Mouse (Mus musculus): ENCODE data around the gene Ksr1. TPM values are rescaled to one million over a fixed set of nuclear protein-coding genes. Genes with fewer than 3 reads are reported as not detected.

The Ksr1 gene
- polyA plus RNA-seq, 1 experiment from 2014 or later = 0.81 TPM

DNA sequence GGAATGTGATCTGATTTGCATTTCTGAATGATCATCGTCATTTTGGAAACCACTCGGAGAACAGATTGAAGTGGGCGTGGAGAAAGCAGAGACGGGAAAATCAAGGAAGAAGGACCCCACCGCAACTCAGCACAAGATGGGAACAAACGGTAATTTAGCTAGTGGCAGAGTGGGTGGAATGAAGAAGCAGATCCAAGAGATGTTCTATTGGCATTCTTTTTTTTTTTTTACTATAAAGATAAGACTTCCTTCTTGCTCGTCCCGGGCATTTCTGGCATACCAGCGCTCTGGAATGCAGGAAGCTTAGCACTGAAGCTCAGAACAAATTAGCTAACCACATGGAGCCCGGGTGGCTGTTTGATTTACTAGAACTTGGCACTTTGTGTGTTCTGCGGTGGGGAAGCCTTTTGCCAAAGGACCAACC, 63.2 kb downstream of the Ksr1 start:
- no peak for TF ChIP-seq CTCF (IDR thresholded peaks at IDR 0.05; ENCODE audit: low read depth)
- no peak for TF ChIP-seq EP300 (IDR thresholded peaks at IDR 0.05; ENCODE audit: low read depth)
- H3K36me3 ChIP-seq (replicated peaks; ENCODE audit: insufficient read depth, low read length) = no peaks in the 10 kb centered on the region
- H3K27ac ChIP-seq (ENCODE audit: low read depth) = peak overlapping the region; percentile 39; the same call in 1 of the 2 replicates
- no peak for DNase-seq
- peaks cover 37% of the 10 kb centered on the region for H3K4me1 ChIP-seq (ENCODE audit: insufficient read depth)
- no peak overlapping the region for H3K9ac ChIP-seq (replicated peaks)
- 55% methylated on average over 11 of the region's 11 CpGs for WGBS (ENCODE audit: insufficient replicate concordance)
- no peak overlapping the region for H3K4me2 ChIP-seq (ENCODE audit: low read depth, low read length)
- H3K27me3 ChIP-seq (ENCODE audit: insufficient read depth, low read length) = no peaks in the 10 kb centered on the region
- H3K4me3 ChIP-seq (ENCODE audit: low read depth, low read length) = no peak overlapping the region
- no peak for ATAC-seq
- H3K9me3 ChIP-seq (ENCODE audit: low read length) = no peaks in the 10 kb centered on the region

- H3K27ac ChIP-seq (ENCODE audit: low read depth) = peak overlapping the region; percentile 39; the same call in 1 of the 2 replicates
- no peaks in the 10 kb centered on the region for H3K27me3 ChIP-seq (ENCODE audit: insufficient read depth, low read length)
- H3K4me1 ChIP-seq (ENCODE audit: insufficient read depth) = peaks cover 22% of the 10 kb centered on the region
- no peak for ATAC-seq
- H3K4me3 ChIP-seq (ENCODE audit: low read depth, low read length) = no peak overlapping the region
- no peak overlapping the region for H3K4me2 ChIP-seq (ENCODE audit: low read depth, low read length)
- no peak overlapping the region for H3K9ac ChIP-seq (replicated peaks)
- no peaks in the 10 kb centered on the region for H3K9me3 ChIP-seq (ENCODE audit: low read length)
- 53% methylated on average over 16 of the region's 16 CpGs for WGBS (ENCODE audit: insufficient replicate concordance)
- no peak for TF ChIP-seq CTCF (IDR thresholded peaks at IDR 0.05; ENCODE audit: low read depth)
- no peak for TF ChIP-seq EP300 (IDR thresholded peaks at IDR 0.05; ENCODE audit: low read depth)
- no peak for DNase-seq
- no peaks in the 10 kb centered on the region for H3K36me3 ChIP-seq (replicated peaks; ENCODE audit: insufficient read depth, low read length)
Measured at GRCm38 (mm10) chr11:79080965-79081891, 65.0 kb downstream of the Ksr1 start.

GRCm38 (mm10) chr11:79080081-79080480, 66.1 kb downstream of the Ksr1 start:
- WGBS (ENCODE audit: insufficient replicate concordance) = 82% methylated on average over 6 of the region's 6 CpGs
- no peak overlapping the region for H3K4me2 ChIP-seq (ENCODE audit: low read depth, low read length)
- no peaks in the 10 kb centered on the region for H3K36me3 ChIP-seq (replicated peaks; ENCODE audit: insufficient read depth, low read length)
- TF ChIP-seq CTCF (IDR thresholded peaks at IDR 0.05; ENCODE audit: low read depth) (no peak), EP300 (IDR thresholded peaks at IDR 0.05; ENCODE audit: low read depth) (no peak)
- H3K27ac ChIP-seq (ENCODE audit: low read depth) = no peak overlapping the region
- no peaks in the 10 kb centered on the region for H3K9me3 ChIP-seq (ENCODE audit: low read length)
- no peak for ATAC-seq
- no peak overlapping the region for H3K9ac ChIP-seq (replicated peaks)
- no peak for DNase-seq
- H3K4me3 ChIP-seq (ENCODE audit: low read depth, low read length) = no peak overlapping the region
- H3K27me3 ChIP-seq (ENCODE audit: insufficient read depth, low read length) = no peaks in the 10 kb centered on the region
- peaks cover 23% of the 10 kb centered on the region for H3K4me1 ChIP-seq (ENCODE audit: insufficient read depth)

GRCm38 (mm10) chr11:79076484-79076883, 69.7 kb downstream of the Ksr1 start:
- Histone ChIP-seq H3K9ac (replicated peaks) (no peak overlapping the region; the same call in 1 of the 2 replicates), H3K9me3 (ENCODE audit: low read length) (no peaks in the 10 kb centered on the region), H3K27ac (ENCODE audit: low read depth) (peak overlapping the region; percentile 64), H3K4me1 (ENCODE audit: insufficient read depth) (peaks cover 29% of the 10 kb centered on the region), H3K4me2 (ENCODE audit: low read depth, low read length) (peak overlapping the region; percentile 40), H3K4me3 (ENCODE audit: low read depth, low read length) (no peak overlapping the region), H3K27me3 (ENCODE audit: insufficient read depth, low read length) (no peaks in the 10 kb centered on the region), H3K36me3 (replicated peaks; ENCODE audit: insufficient read depth, low read length) (peaks cover 5% of the 10 kb centered on the region)
- TF ChIP-seq CTCF (IDR thresholded peaks at IDR 0.05; ENCODE audit: low read depth) (no peak), EP300 (IDR thresholded peaks at IDR 0.05; ENCODE audit: low read depth) (0 out of 2 replicates have a peak, but pooled peaks have one; percentile 24)
- DNase-seq (peak; percentile 75), ATAC-seq (peak; percentile 16; the same call in 1 of the 2 replicates)
- 19% methylated on average over 12 of the region's 12 CpGs for WGBS (ENCODE audit: insufficient replicate concordance)

GRCm38 (mm10) chr11:79075044-79075443, 71.2 kb downstream of the Ksr1 start:
- Histone ChIP-seq H3K36me3 (replicated peaks; ENCODE audit: insufficient read depth, low read length) (peaks cover 5% of the 10 kb centered on the region), H3K27me3 (ENCODE audit: insufficient read depth, low read length) (no peaks in the 10 kb centered on the region), H3K9me3 (ENCODE audit: low read length) (no peaks in the 10 kb centered on the region), H3K4me2 (ENCODE audit: low read depth, low read length) (no peak overlapping the region), H3K4me3 (ENCODE audit: low read depth, low read length) (no peak overlapping the region), H3K9ac (replicated peaks) (no peak overlapping the region), H3K27ac (ENCODE audit: low read depth) (no peak overlapping the region), H3K4me1 (ENCODE audit: insufficient read depth) (peaks cover 39% of the 10 kb centered on the region)
- DNase-seq (no peak), ATAC-seq (no peak)
- no peak for TF ChIP-seq CTCF (IDR thresholded peaks at IDR 0.05; ENCODE audit: low read depth)
- no peak for TF ChIP-seq EP300 (IDR thresholded peaks at IDR 0.05; ENCODE audit: low read depth)
- WGBS (ENCODE audit: insufficient replicate concordance) = 81% methylated on average over 3 of the region's 3 CpGs

DNA sequence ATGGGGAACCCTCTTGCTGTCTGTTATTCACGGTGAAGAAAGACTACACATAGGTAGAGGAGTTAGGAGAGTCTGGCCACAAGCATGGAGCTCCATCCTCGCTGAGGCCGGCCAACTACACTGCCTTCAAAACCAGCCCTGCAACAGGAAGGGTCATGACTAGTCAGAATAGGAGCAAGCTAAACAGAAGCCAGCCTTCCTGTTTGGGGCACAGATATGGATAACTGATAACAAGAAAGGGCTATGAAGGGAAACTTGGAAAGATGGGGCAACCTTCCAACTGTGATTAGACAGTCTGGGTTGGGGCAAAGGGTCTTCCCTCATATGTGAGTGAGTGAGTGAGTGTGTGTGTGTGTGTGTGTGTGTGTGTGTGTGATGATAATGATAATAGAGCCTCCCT, 71.6 kb downstream of the Ksr1 start:
- DNase-seq = no peak
- no peak overlapping the region for H3K9ac ChIP-seq (replicated peaks)
- no peak for ATAC-seq
- peaks cover 40% of the 10 kb centered on the region for H3K4me1 ChIP-seq (ENCODE audit: insufficient read depth)
- 64% methylated on average over 3 of the region's 3 CpGs for whole genome bisulfite sequencing (ENCODE audit: insufficient replicate concordance)
- H3K9me3 ChIP-seq (ENCODE audit: low read length) = no peaks in the 10 kb centered on the region
- H3K4me2 ChIP-seq (ENCODE audit: low read depth, low read length) = no peak overlapping the region
- H3K27ac ChIP-seq (ENCODE audit: low read depth) = no peak overlapping the region
- peaks cover 5% of the 10 kb centered on the region for H3K36me3 ChIP-seq (replicated peaks; ENCODE audit: insufficient read depth, low read length)
- no peak overlapping the region for H3K4me3 ChIP-seq (ENCODE audit: low read depth, low read length)
- H3K27me3 ChIP-seq (ENCODE audit: insufficient read depth, low read length) = no peaks in the 10 kb centered on the region
- TF ChIP-seq CTCF (IDR thresholded peaks at IDR 0.05; ENCODE audit: low read depth) (no peak), EP300 (IDR thresholded peaks at IDR 0.05; ENCODE audit: low read depth) (no peak)

Data from liver, postnatal 0 days (tissue).